Mouse (Mus musculus): ENCODE data around the gene Vmn2r109.
"Not testable (repeated sequence)": the region's sequence is repeated elsewhere in the genome, so short reads cannot be mapped to it uniquely, and the experiment has no call there.

Gene Vmn2r109

GRCm38 (mm10) chr17:20564656-20565055, at the start of gene Vmn2r109:
Vmn2r109 (minus strand) TSS chr17:20564756.
- DNase-seq (ENCODE audit: low spot score in 2 of 2) = no peak

GRCm38 (mm10) chr17:20596323-20596722, 31.8 kb upstream of the Vmn2r109 start, which contains the start of gene Vmn2r110:
Vmn2r110 (minus strand) TSS chr17:20596423.
- DNase-seq (ENCODE audit: low spot score in 2 of 2) = no peak

- DNase-seq (ENCODE audit: low spot score in 2 of 2) = not testable (repeated sequence)
Measured at GRCm38 (mm10) chr17:20508247-20508646, 56.3 kb downstream of the Vmn2r109 start.

GRCm38 (mm10) chr17:20497858-20498257, 66.7 kb downstream of the Vmn2r109 start, which contains the start of gene Vmn1r225:
Vmn1r225 (plus strand) TSS chr17:20498158.
- no peak for DNase-seq (ENCODE audit: low spot score in 2 of 2)

All from right cerebral cortex, adult 2 months (tissue).